Mouse (Mus musculus) kidney, adult 2 months (tissue): ENCODE data around the gene Slc41a3.

Experiments
- CTCF ChIP-seq: fragments of 200-500 bp; conservative IDR thresholded peaks from 2 replicates; pipeline ENCODE4 v1.5.1; 2011; ENCODE audit warnings: low read depth, mild to moderate bottlenecking, control low read depth, low read length, moderate library complexity, mixed read lengths; ENCODE audit not compliant: insufficient read depth, insufficient read length
- POLR2A ChIP-seq: fragments of 200-500 bp; IDR thresholded peaks from one replicate; pipeline ENCODE4 v1.6.1; 2011; ENCODE audit warnings: low read depth, low read length, control low read depth

DNA sequence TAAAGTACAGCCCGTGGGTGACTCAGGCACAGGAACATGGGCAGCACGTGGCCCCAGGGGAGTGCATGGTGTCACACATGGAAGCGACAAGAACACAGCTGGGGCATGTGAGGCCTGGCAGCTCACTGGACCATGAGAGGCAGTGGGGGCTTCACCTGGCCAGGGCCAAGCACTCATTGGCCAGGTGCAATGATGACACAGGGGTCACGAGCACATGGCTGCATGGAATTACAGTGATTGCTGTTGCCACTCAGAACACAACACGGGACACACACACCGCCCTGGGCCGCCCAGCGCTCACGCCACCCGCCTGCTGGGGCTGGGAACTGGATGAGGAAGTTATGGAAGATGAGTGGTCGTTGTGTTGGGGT lies 56.5 kb downstream of the Slc41a3 start:
- TF ChIP-seq CTCF (no peak), POLR2A (no peak)
